Mouse (Mus musculus) heart, embryonic 16.5 days (tissue): ENCODE data around the gene Tinf2. TPM values are rescaled to one million over a fixed set of nuclear protein-coding genes. Genes with fewer than 3 reads are reported as not detected.

ENCODE experiments used
- ATAC-seq: fragments of 200-750 bp; cut with Nextera tagmentation; replicated peaks from 2 replicates; pipeline ENCODE4 v1.8.0; 2017; ENCODE audit warnings: moderate number of reproducible peaks; ENCODE audit not compliant: insufficient read depth, low FRiP score; ENCODE audit errors: extremely low read depth
- H3K27ac ChIP-seq: fragments of 300-500 bp; sonication (generic); 2 replicates; pipeline ENCODE4 v1.5.1; 2014; ENCODE audit warnings: mild to moderate bottlenecking, low read length, control low read depth, moderate library complexity
- H3K27me3 ChIP-seq: fragments of 300-500 bp; sonication (generic); 2 replicates; pipeline ENCODE4 v1.6.1; 2014; ENCODE audit warnings: low read length, mixed read lengths; ENCODE audit not compliant: control insufficient read depth, insufficient read depth
- H3K36me3 ChIP-seq: fragments of 300-500 bp; sonication (generic); 2 replicates; pipeline ENCODE4 v1.6.1; 2014; ENCODE audit not compliant: control insufficient read depth, insufficient read depth
- H3K4me1 ChIP-seq: fragments of 300-500 bp; sonication (generic); 2 replicates; pipeline ENCODE4 v1.6.1; 2014; ENCODE audit warnings: low read length, mixed read lengths; ENCODE audit not compliant: control insufficient read depth, insufficient read depth
- H3K4me2 ChIP-seq: fragments of 300-500 bp; sonication (generic); 2 replicates; pipeline ENCODE4 v1.6.1; 2014; ENCODE audit warnings: low read depth, mild to moderate bottlenecking, control low read depth, low read length
- H3K4me3 ChIP-seq: fragments of 300-500 bp; sonication (generic); 2 replicates; pipeline ENCODE4 v1.5.1; 2014; ENCODE audit warnings: mild to moderate bottlenecking, control low read depth, low read length
- H3K9ac ChIP-seq: fragments of 300-500 bp; sonication (generic); 2 replicates; pipeline ENCODE4 v1.6.1; 2014; ENCODE audit warnings: low read length, control low read depth
- H3K9me3 ChIP-seq: fragments of 300-500 bp; sonication (generic); replicated peaks from 2 replicates; pipeline ENCODE4 v1.6.1; 2016; ENCODE audit warnings: low read length; ENCODE audit not compliant: control insufficient read depth
- WGBS: fragments of 180-500 bp; shearing (Covaris S2); extraction: QIAGEN DNeasy Blood & Tissue Kit; methylation state at CpG from one replicate; pipeline ENCODE4 v1.1.7; 2014; 5-methylcytosine and 5-hydroxymethylcytosine counted together
- polyA plus RNA-seq: library from polyadenylated mRNA; unstranded; fragments of >200 nt; fragmentation: Nextera tagmentation; extraction: Ambion mirVana; gene quantifications from 2 replicates; pipeline ENCODE4 v1.2.1, GENCODE M21; 2015

Tinf2 gene
- polyA plus RNA-seq, 1 experiment from 2014 or later = 27.5 TPM

DNA sequence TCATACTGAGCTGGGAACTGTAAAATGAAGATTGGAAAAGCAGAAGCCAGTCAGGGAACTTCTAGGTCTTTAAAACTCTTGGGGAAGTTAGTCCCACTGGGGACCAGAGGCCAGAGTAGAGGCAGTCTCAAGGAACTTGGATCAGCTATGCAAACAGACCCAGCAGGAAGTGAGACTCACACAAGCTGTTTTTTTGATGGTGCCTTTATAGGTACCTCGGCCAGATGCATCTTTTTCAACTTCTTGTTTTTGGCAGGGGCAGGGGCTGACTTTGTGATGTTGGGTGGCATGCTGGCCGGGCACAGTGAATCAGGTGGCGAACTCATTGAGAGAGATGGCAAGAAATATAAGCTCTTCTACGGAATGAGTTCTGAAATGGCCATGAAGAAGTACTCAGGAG is 4.0 kb downstream of the Tinf2 start:
- Histone ChIP-seq H3K27ac (no peak overlapping the region), H3K9me3 (no peaks in the 10 kb centered on the region), H3K27me3 (no peaks in the 10 kb centered on the region), H3K4me3 (no peak overlapping the region), H3K9ac (no peak overlapping the region), H3K4me2 (no peak overlapping the region), H3K4me1 (peaks cover 16% of the 10 kb centered on the region), H3K36me3 (peaks cover 50% of the 10 kb centered on the region)
- WGBS = 86% methylated on average over 4 of the region's 4 CpGs
- ATAC-seq = no peak

DNA sequence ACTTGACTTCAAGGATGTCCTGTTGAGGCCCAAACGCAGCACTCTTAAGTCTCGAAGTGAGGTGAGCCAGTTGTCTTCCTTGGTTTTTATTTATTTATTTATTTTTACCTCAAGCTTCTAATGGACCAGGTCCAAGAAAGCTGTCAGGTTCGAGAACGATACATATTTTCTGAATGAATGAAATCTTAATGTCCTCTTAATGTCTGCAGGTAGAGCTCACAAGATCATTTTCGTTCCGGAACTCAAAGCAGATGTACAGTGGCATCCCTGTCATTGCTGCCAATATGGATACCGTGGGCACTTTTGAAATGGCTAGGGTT is 8.9 kb downstream of the Tinf2 start:
- Histone ChIP-seq H3K9ac (peak overlapping the region; percentile 91), H3K4me1 (peaks cover 16% of the 10 kb centered on the region), H3K4me3 (peak overlapping the region; percentile 94), H3K36me3 (peaks cover 22% of the 10 kb centered on the region), H3K4me2 (peak overlapping the region; percentile 87), H3K27ac (peak overlapping the region; percentile 85), H3K27me3 (no peaks in the 10 kb centered on the region), H3K9me3 (no peaks in the 10 kb centered on the region)
- ATAC-seq = no peak
- 70% methylated on average over 7 of the region's 7 CpGs for WGBS

DNA sequence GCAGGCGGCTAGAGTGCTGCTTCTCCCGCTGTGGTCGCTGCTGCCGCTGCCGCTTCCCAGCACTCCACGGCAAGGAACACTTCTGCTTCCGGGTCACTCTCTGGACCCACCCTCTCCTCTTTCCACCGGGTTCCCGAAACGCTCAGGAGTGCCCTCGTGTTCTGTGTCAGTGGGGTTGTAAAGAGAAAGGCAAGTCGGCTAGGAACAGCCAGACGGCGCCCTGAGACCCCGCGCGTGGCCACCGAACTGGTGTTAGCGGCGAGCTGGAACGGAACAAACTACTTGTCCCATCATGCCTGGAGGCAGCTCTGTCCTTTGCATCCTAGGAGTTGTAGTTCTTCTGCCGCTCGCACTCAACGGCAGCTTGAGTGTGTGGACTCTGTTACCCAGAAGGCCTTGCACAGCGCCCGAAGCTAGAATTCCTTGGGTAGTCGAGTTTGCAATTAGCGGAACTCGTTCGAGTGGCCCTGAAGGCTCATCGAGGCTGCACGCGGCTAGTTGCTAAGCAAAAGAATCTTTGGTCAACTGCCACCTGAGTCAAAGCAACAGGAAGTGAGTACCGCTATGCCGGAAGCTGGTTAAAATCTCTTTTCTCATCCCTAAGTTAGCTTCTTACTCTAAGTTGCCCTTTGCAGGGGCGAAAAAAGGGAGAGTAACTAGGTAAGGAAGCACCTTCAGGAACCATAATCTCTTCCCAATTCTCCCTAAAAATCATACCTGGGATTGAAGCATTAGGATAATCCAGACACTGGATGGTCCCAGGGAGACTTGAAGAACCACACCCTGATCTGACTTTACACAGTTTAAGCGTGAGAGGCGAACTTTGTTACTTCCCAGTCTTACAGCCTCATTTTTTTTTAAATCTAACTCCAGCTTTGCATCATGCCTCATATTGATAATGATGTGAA is 9.5 kb downstream of the Tinf2 start, which contains the start of the genes Gmpr2 and Nedd8:
Gene Gmpr2, plus strand, starts transcription at position 109 of the 908 bp plus-strand sequence.
Gene Nedd8, minus strand, starts transcription at position 292 of the 908 bp plus-strand sequence.
- WGBS = 1% methylated on average over 38 of the region's 38 CpGs
- no peaks in the 10 kb centered on the region for H3K27me3 ChIP-seq
- H3K4me1 ChIP-seq = peaks cover 16% of the 10 kb centered on the region
- peak within 1 kb of the TSS; percentile 94 for H3K4me3 ChIP-seq
- H3K36me3 ChIP-seq = peaks cover 19% of the 10 kb centered on the region
- ATAC-seq = peak; percentile 98
- peak within 1 kb of the TSS; percentile 85 for H3K27ac ChIP-seq
- H3K4me2 ChIP-seq = peak within 1 kb of the TSS; percentile 97
- peak within 1 kb of the TSS; percentile 91 for H3K9ac ChIP-seq
- H3K9me3 ChIP-seq = no peaks in the 10 kb centered on the region

- H3K4me3 ChIP-seq = peak overlapping the region; percentile 94
- peak overlapping the region; percentile 91 for H3K9ac ChIP-seq
- peak overlapping the region; percentile 85 for H3K27ac ChIP-seq
- under 1% methylated on average over 12 of the region's 12 CpGs for WGBS
- H3K27me3 ChIP-seq = no peaks in the 10 kb centered on the region
- no peaks in the 10 kb centered on the region for H3K9me3 ChIP-seq
- H3K4me2 ChIP-seq = peak overlapping the region; percentile 97
- peaks cover 16% of the 10 kb centered on the region for H3K4me1 ChIP-seq
- H3K36me3 ChIP-seq = peaks cover 17% of the 10 kb centered on the region
- peak; percentile 47 for ATAC-seq
Observed at GRCm38 (mm10) chr14:55671486-55671832, 10.2 kb downstream of the Tinf2 start.

- 45% methylated on average over 2 of the region's 2 CpGs for WGBS
- Histone ChIP-seq H3K9me3 (no peaks in the 10 kb centered on the region), H3K4me1 (peaks cover 27% of the 10 kb centered on the region), H3K27ac (no peak overlapping the region), H3K4me2 (0 out of 2 replicates have a peak overlapping the region, but pooled peaks have one; percentile 7), H3K4me3 (peak overlapping the region; percentile 64), H3K27me3 (no peaks in the 10 kb centered on the region), H3K36me3 (peaks cover 28% of the 10 kb centered on the region), H3K9ac (no peak overlapping the region)
- ATAC-seq = no peak
Observed at GRCm38 (mm10) chr14:55660636-55661035, 21.0 kb downstream of the Tinf2 start.

GRCm38 (mm10) chr14:55659960-55660573 is 21.6 kb downstream of the Tinf2 start, which contains the start of gene Mdp1:
Mdp1 (minus strand) TSS chr14:55660508.
- under 1% methylated on average over 39 of the region's 39 CpGs for WGBS
- H3K4me3 ChIP-seq = peak within 1 kb of the TSS; percentile 64
- H3K36me3 ChIP-seq = peaks cover 28% of the 10 kb centered on the region
- peak within 1 kb of the TSS; percentile 73 for H3K27ac ChIP-seq
- no peaks in the 10 kb centered on the region for H3K27me3 ChIP-seq
- peak; percentile 88 for ATAC-seq
- peaks cover 27% of the 10 kb centered on the region for H3K4me1 ChIP-seq
- peak within 1 kb of the TSS; percentile 86 for H3K9ac ChIP-seq
- H3K9me3 ChIP-seq = no peaks in the 10 kb centered on the region
- peak within 1 kb of the TSS; percentile 77 for H3K4me2 ChIP-seq

- peaks cover 27% of the 10 kb centered on the region for H3K4me1 ChIP-seq
- peaks cover 21% of the 10 kb centered on the region for H3K36me3 ChIP-seq
- peak overlapping the region; percentile 89 for H3K27ac ChIP-seq
- no peak overlapping the region for H3K4me2 ChIP-seq
- H3K9ac ChIP-seq = no peak overlapping the region
- no peaks in the 10 kb centered on the region for H3K9me3 ChIP-seq
- H3K4me3 ChIP-seq = no peak overlapping the region
- ATAC-seq = no peak
- WGBS = 78% methylated on average over 5 of the region's 5 CpGs
- H3K27me3 ChIP-seq = no peaks in the 10 kb centered on the region
Observed at GRCm38 (mm10) chr14:55658011-55658410, 23.6 kb downstream of the Tinf2 start.

GRCm38 (mm10) chr14:55656935-55657334 is 24.7 kb downstream of the Tinf2 start:
- H3K4me1 ChIP-seq = peaks cover 27% of the 10 kb centered on the region
- WGBS = 52% methylated on average over 3 of the region's 3 CpGs

DNA sequence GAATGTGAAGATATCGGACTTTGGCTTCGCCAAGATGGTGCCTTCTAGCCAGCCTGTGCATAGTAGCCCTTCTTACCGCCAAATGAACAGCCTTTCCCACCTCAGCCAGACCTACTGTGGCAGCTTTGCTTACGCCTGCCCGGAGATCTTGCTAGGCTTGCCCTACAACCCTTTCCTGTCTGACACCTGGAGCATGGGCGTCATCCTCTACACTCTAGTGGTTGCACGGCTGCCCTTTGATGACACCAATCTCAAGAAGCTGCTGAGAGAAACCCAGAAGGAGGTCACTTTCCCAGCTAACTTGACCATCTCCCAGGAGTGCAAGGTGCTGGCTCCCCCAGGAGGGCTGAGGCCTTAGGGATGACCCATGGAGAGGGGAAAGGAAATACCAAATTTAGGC is 30.1 kb downstream of the Tinf2 start:
- 79% methylated on average over 7 of the region's 7 CpGs for WGBS
- ATAC-seq = no peak
- H3K9me3 ChIP-seq = no peaks in the 10 kb centered on the region
- H3K27ac ChIP-seq = no peak overlapping the region
- no peaks in the 10 kb centered on the region for H3K36me3 ChIP-seq
- no peaks in the 10 kb centered on the region for H3K4me1 ChIP-seq
- H3K27me3 ChIP-seq = no peaks in the 10 kb centered on the region
- H3K4me3 ChIP-seq = no peak overlapping the region
- H3K4me2 ChIP-seq = no peak overlapping the region
- H3K9ac ChIP-seq = no peak overlapping the region

More at GRCm38 (mm10) chr14:55656935-55657334, 24.7 kb downstream of the Tinf2 start:
- Histone ChIP-seq H3K9me3 (no peaks in the 10 kb centered on the region), H3K9ac (no peak overlapping the region; the same call in 1 of the 2 replicates), H3K4me2 (peak overlapping the region; percentile 13; the same call in 1 of the 2 replicates), H3K4me3 (no peak overlapping the region), H3K27me3 (no peaks in the 10 kb centered on the region), H3K27ac (peak overlapping the region; percentile 89), H3K36me3 (peaks cover 16% of the 10 kb centered on the region)
- ATAC-seq = peak; percentile 77
